Mouse (Mus musculus) adrenal gland, adult 18-20 months (tissue): ENCODE results near the gene H2al1a. TPM values are rescaled to one million over a fixed set of nuclear protein-coding genes. Genes with fewer than 3 reads are reported as not detected.
"Not testable (repeated sequence)": the region's sequence is repeated elsewhere in the genome, so short reads cannot be mapped to it uniquely, and the experiment has no call there.

Experiments
- DNase-seq, 2 experiments: peaks; one replicate each; pipeline ENCODE4 v3.0.0; 2021 to 2022; ENCODE audit warnings: low spot score in 2 of 2
- total RNA-seq, 2 experiments: library from RNA; stranded (reverse); gene quantifications; 1 replicate in 1 of 2; 2 replicates in 1 of 2; pipeline ENCODE4 v1.2.3; 2021

H2al1a gene
- total RNA-seq, 2 experiments from 2014 or later = not detected

- DNase-seq = not testable (repeated sequence)
These were observed 28.5 kb downstream of the H2al1a start, which contains the start of gene H2al1j for GRCm38 (mm10) chrX:11327522-11327921. TSS of gene H2al1j (plus strand) at chrX:11327822.

GRCm38 (mm10) chrX:11345762-11346161 is 46.7 kb downstream of the H2al1a start:
- DNase-seq = no peak

DNA sequence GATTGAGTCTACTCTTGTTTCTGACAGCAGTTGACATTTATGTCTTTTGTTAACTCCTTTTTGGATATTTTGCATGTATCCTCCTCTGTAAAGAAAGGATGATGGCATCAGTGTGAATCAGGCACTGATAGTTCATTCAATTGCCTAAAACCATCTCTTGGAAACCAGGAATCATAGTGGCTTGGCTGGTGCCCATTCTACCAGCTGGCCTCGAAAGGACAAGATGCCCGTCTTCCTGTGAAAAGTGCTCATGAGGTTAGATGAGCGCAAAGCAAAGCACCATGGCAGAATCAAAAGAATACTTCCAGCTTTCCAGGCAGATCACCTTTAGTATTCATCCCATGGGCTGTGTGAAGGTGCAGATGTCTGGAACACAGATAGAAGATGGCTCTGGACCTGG is 47.7 kb downstream of the H2al1a start:
- DNase-seq = no peak

Other genes starting within 250 kb of the H2al1a start
- gene H2al1b, start 3.2 kb downstream of the H2al1a start, total RNA-seq = not detected
- not detected for gene H2al1c, start 6.4 kb downstream of the H2al1a start, total RNA-seq
- not detected for gene H2al1d, start 9.6 kb downstream of the H2al1a start, total RNA-seq
- not detected for gene H2al1e, start 12.7 kb downstream of the H2al1a start, total RNA-seq
- gene H2al1f, start 15.9 kb downstream of the H2al1a start, total RNA-seq = not detected
- not detected for gene H2al1g, start 19.0 kb downstream of the H2al1a start, total RNA-seq
- gene H2al1h, start 22.2 kb downstream of the H2al1a start, total RNA-seq = not detected
- not detected for gene H2al1i, start 25.4 kb downstream of the H2al1a start, total RNA-seq
- not detected for gene H2al1j, start 28.6 kb downstream of the H2al1a start, total RNA-seq